Mouse (Mus musculus): ENCODE measurements around the gene Snx22. TPM values are rescaled to one million over a fixed set of nuclear protein-coding genes. Genes with fewer than 3 reads are reported as not detected.

The Snx22 gene
- polyA plus RNA-seq, 1 experiment from 2014 or later, result 4.0 TPM

GRCm38 (mm10) chr9:66043241-66043640 lies 26.3 kb downstream of the Snx22 start:
- Histone ChIP-seq H3K27ac (no peak overlapping the region), H3K9ac (replicated peaks) (no peak overlapping the region), H3K27me3 (no peaks in the 10 kb centered on the region), H3K36me3 (peaks cover 40% of the 10 kb centered on the region), H3K4me1 (replicated peaks) (no peaks in the 10 kb centered on the region), H3K9me3 (no peaks in the 10 kb centered on the region), H3K4me2 (replicated peaks) (no peak overlapping the region), H3K4me3 (replicated peaks) (no peak overlapping the region)
- WGBS, result 100% methylated on average over 3 of the region's 3 CpGs
- ATAC-seq, result no peak

- H3K9me3 ChIP-seq, result no peaks in the 10 kb centered on the region
- peaks cover 48% of the 10 kb centered on the region for H3K36me3 ChIP-seq
- no peak overlapping the region for H3K27ac ChIP-seq
- no peak for ATAC-seq
- 90% methylated on average over 4 of the region's 4 CpGs for WGBS
- H3K4me3 ChIP-seq (replicated peaks), result no peak overlapping the region
- H3K9ac ChIP-seq (replicated peaks), result no peak overlapping the region
- no peaks in the 10 kb centered on the region for H3K4me1 ChIP-seq (replicated peaks)
- H3K27me3 ChIP-seq, result no peaks in the 10 kb centered on the region
- H3K4me2 ChIP-seq (replicated peaks), result no peak overlapping the region
These were observed 27.2 kb downstream of the Snx22 start for GRCm38 (mm10) chr9:66042331-66042730.

GRCm38 (mm10) chr9:66040801-66041200 lies 28.7 kb downstream of the Snx22 start:
- H3K9ac ChIP-seq (replicated peaks), result no peak overlapping the region
- H3K9me3 ChIP-seq, result no peaks in the 10 kb centered on the region
- ATAC-seq, result no peak
- no peaks in the 10 kb centered on the region for H3K4me1 ChIP-seq (replicated peaks)
- H3K27ac ChIP-seq, result no peak overlapping the region
- peaks cover 50% of the 10 kb centered on the region for H3K36me3 ChIP-seq
- H3K27me3 ChIP-seq, result no peaks in the 10 kb centered on the region
- WGBS, result 88% methylated on average over 3 of the region's 3 CpGs
- no peak overlapping the region for H3K4me3 ChIP-seq (replicated peaks)
- H3K4me2 ChIP-seq (replicated peaks), result no peak overlapping the region

- H3K27me3 ChIP-seq, result no peaks in the 10 kb centered on the region
- H3K9ac ChIP-seq (replicated peaks), result no peak overlapping the region
- no peak overlapping the region for H3K4me2 ChIP-seq (replicated peaks)
- no peaks in the 10 kb centered on the region for H3K4me1 ChIP-seq (replicated peaks)
- H3K27ac ChIP-seq, result no peak overlapping the region
- ATAC-seq, result no peak
- no peaks in the 10 kb centered on the region for H3K9me3 ChIP-seq
- H3K4me3 ChIP-seq (replicated peaks), result no peak overlapping the region
- H3K36me3 ChIP-seq, result peaks cover 50% of the 10 kb centered on the region
- 78% methylated on average over 4 of the region's 4 CpGs for whole genome bisulfite sequencing
These were observed 30.2 kb downstream of the Snx22 start for GRCm38 (mm10) chr9:66039290-66039689.

GRCm38 (mm10) chr9:66038581-66038980 lies 30.9 kb downstream of the Snx22 start:
- Histone ChIP-seq H3K9me3 (no peaks in the 10 kb centered on the region), H3K27me3 (no peaks in the 10 kb centered on the region), H3K36me3 (peaks cover 50% of the 10 kb centered on the region), H3K4me2 (replicated peaks) (no peak overlapping the region), H3K4me3 (replicated peaks) (no peak overlapping the region), H3K9ac (replicated peaks) (no peak overlapping the region), H3K27ac (no peak overlapping the region), H3K4me1 (replicated peaks) (no peaks in the 10 kb centered on the region)
- no peak for ATAC-seq
- WGBS, result 99% methylated on average over 4 of the region's 4 CpGs

GRCm38 (mm10) chr9:66038082-66038481 lies 31.4 kb downstream of the Snx22 start:
- no peak overlapping the region for H3K4me3 ChIP-seq (replicated peaks)
- H3K27me3 ChIP-seq, result no peaks in the 10 kb centered on the region
- no peaks in the 10 kb centered on the region for H3K9me3 ChIP-seq
- H3K27ac ChIP-seq, result no peak overlapping the region
- H3K4me1 ChIP-seq (replicated peaks), result no peaks in the 10 kb centered on the region
- 87% methylated on average over 4 of the region's 4 CpGs for whole genome bisulfite sequencing
- H3K36me3 ChIP-seq, result peaks cover 47% of the 10 kb centered on the region
- no peak overlapping the region for H3K9ac ChIP-seq (replicated peaks)
- ATAC-seq, result no peak
- H3K4me2 ChIP-seq (replicated peaks), result no peak overlapping the region

GRCm38 (mm10) chr9:66020601-66021000 lies 48.9 kb downstream of the Snx22 start:
- Histone ChIP-seq H3K9me3 (no peaks in the 10 kb centered on the region), H3K4me1 (replicated peaks) (no peaks in the 10 kb centered on the region), H3K27ac (no peak overlapping the region), H3K4me3 (replicated peaks) (no peak overlapping the region), H3K27me3 (no peaks in the 10 kb centered on the region), H3K36me3 (peaks cover 19% of the 10 kb centered on the region), H3K9ac (replicated peaks) (no peak overlapping the region), H3K4me2 (replicated peaks) (no peak overlapping the region)
- ATAC-seq, result no peak

Other genes starting within 250 kb of the Snx22 start
- 9.9 and 10.5 TPM in 2 replicates for gene Zfp609, start 242.2 kb downstream of the Snx22 start, polyA plus RNA-seq (2015; fragmentation: Nextera tagmentation; extraction: Ambion mirVana)
- 62.0 and 72.5 TPM in 2 replicates for gene Pclaf, start 179.5 kb downstream of the Snx22 start, polyA plus RNA-seq (2015; fragmentation: Nextera tagmentation; extraction: Ambion mirVana)
- 31.3 and 32.2 TPM in 2 replicates for gene Trip4, start 160.9 kb downstream of the Snx22 start, polyA plus RNA-seq (2015; fragmentation: Nextera tagmentation; extraction: Ambion mirVana)
- 24.5 and 25.4 TPM in 2 replicates for gene Csnk1g1, start 160.8 kb downstream of the Snx22 start, polyA plus RNA-seq (2015; fragmentation: Nextera tagmentation; extraction: Ambion mirVana)
- 338 and 358 TPM in 2 replicates for gene Ppib, start 9.5 kb downstream of the Snx22 start, polyA plus RNA-seq (2015; fragmentation: Nextera tagmentation; extraction: Ambion mirVana)
- gene Snx1, start 56.9 kb upstream of the Snx22 start, polyA plus RNA-seq (2015; fragmentation: Nextera tagmentation; extraction: Ambion mirVana), result 101 and 104 TPM in 2 replicates
- gene Ciao2a, start 56.9 kb upstream of the Snx22 start, polyA plus RNA-seq (2015; fragmentation: Nextera tagmentation; extraction: Ambion mirVana), result 102 and 104 TPM in 2 replicates
- gene Dapk2, start 88.5 kb upstream of the Snx22 start, polyA plus RNA-seq (2015; fragmentation: Nextera tagmentation; extraction: Ambion mirVana), result 1.4 and 2.4 TPM in 2 replicates